Mouse (Mus musculus): ENCODE data around the gene Ets1. TPM values are rescaled to one million over a fixed set of nuclear protein-coding genes. Genes with fewer than 3 reads are reported as not detected.

Ets1 gene
- total RNA-seq (2017): 25.9 and 36.7 TPM in 2 replicates

- peak; percentile 70 to 85 for ATAC-seq (replicated peaks in 1 of 2; ENCODE audit: insufficient read depth in 1 of 2, low FRiP score in 2 of 2, low TSS enrichment in 1 of 2, low read depth in 1 of 2, poor library complexity in 2 of 2, severe bottlenecking in 2 of 2)
Measured at GRCm38 (mm10) chr9:32635627-32636385, at the start of gene Ets1. Gene Ets1 (plus strand): TSS chr9:32636221.

- ATAC-seq (replicated peaks in 1 of 2; ENCODE audit: insufficient read depth in 1 of 2, low FRiP score in 2 of 2, low TSS enrichment in 1 of 2, low read depth in 1 of 2, poor library complexity in 2 of 2, severe bottlenecking in 2 of 2): peak; percentile 70 to 73
Measured at GRCm38 (mm10) chr9:32589900-32590299, 46.1 kb upstream of the Ets1 start.

GRCm38 (mm10) chr9:32590571-32590970 is 45.5 kb upstream of the Ets1 start:
- ATAC-seq (replicated peaks in 1 of 2; ENCODE audit: insufficient read depth in 1 of 2, low FRiP score in 2 of 2, low TSS enrichment in 1 of 2, low read depth in 1 of 2, poor library complexity in 2 of 2, severe bottlenecking in 2 of 2): no peak

GRCm38 (mm10) chr9:32591732-32592582 is 44.1 kb upstream of the Ets1 start:
- ATAC-seq (replicated peaks in 1 of 2; ENCODE audit: insufficient read depth in 1 of 2, low FRiP score in 2 of 2, low TSS enrichment in 1 of 2, low read depth in 1 of 2, poor library complexity in 2 of 2, severe bottlenecking in 2 of 2): peak; percentile 85 to 89

- no peak for ATAC-seq (replicated peaks in 1 of 2; ENCODE audit: insufficient read depth in 1 of 2, low FRiP score in 2 of 2, low TSS enrichment in 1 of 2, low read depth in 1 of 2, poor library complexity in 2 of 2, severe bottlenecking in 2 of 2)
Measured at GRCm38 (mm10) chr9:32592583-32592890, 43.5 kb upstream of the Ets1 start.

GRCm38 (mm10) chr9:32593816-32594215 is 42.2 kb upstream of the Ets1 start:
- ATAC-seq (replicated peaks in 1 of 2; ENCODE audit: insufficient read depth in 1 of 2, low FRiP score in 2 of 2, low TSS enrichment in 1 of 2, low read depth in 1 of 2, poor library complexity in 2 of 2, severe bottlenecking in 2 of 2): no peak

GRCm38 (mm10) chr9:32594346-32594745 is 41.7 kb upstream of the Ets1 start:
- no peak for ATAC-seq (replicated peaks in 1 of 2; ENCODE audit: insufficient read depth in 1 of 2, low FRiP score in 2 of 2, low TSS enrichment in 1 of 2, low read depth in 1 of 2, poor library complexity in 2 of 2, severe bottlenecking in 2 of 2)

GRCm38 (mm10) chr9:32595076-32595820 is 40.8 kb upstream of the Ets1 start:
- ATAC-seq (replicated peaks in 1 of 2; ENCODE audit: insufficient read depth in 1 of 2, low FRiP score in 2 of 2, low TSS enrichment in 1 of 2, low read depth in 1 of 2, poor library complexity in 2 of 2, severe bottlenecking in 2 of 2): no peak

- ATAC-seq (replicated peaks in 1 of 2; ENCODE audit: insufficient read depth in 1 of 2, low FRiP score in 2 of 2, low TSS enrichment in 1 of 2, low read depth in 1 of 2, poor library complexity in 2 of 2, severe bottlenecking in 2 of 2): no peak
Measured at GRCm38 (mm10) chr9:32596366-32596765, 39.7 kb upstream of the Ets1 start.

- ATAC-seq (replicated peaks in 1 of 2; ENCODE audit: insufficient read depth in 1 of 2, low FRiP score in 2 of 2, low TSS enrichment in 1 of 2, low read depth in 1 of 2, poor library complexity in 2 of 2, severe bottlenecking in 2 of 2): no peak
Measured at GRCm38 (mm10) chr9:32601953-32602352, 34.1 kb upstream of the Ets1 start.

- no peak for ATAC-seq (replicated peaks in 1 of 2; ENCODE audit: insufficient read depth in 1 of 2, low FRiP score in 2 of 2, low TSS enrichment in 1 of 2, low read depth in 1 of 2, poor library complexity in 2 of 2, severe bottlenecking in 2 of 2)
Measured at GRCm38 (mm10) chr9:32603097-32603496, 32.9 kb upstream of the Ets1 start.

GRCm38 (mm10) chr9:32607218-32607617 is 28.8 kb upstream of the Ets1 start:
- peak; percentile 19 to 31; a peak in 2 of 4 replicates for ATAC-seq (replicated peaks in 1 of 2; ENCODE audit: insufficient read depth in 1 of 2, low FRiP score in 2 of 2, low TSS enrichment in 1 of 2, low read depth in 1 of 2, poor library complexity in 2 of 2, severe bottlenecking in 2 of 2)

GRCm38 (mm10) chr9:32608831-32609610 is 27.0 kb upstream of the Ets1 start:
- ATAC-seq (replicated peaks in 1 of 2; ENCODE audit: insufficient read depth in 1 of 2, low FRiP score in 2 of 2, low TSS enrichment in 1 of 2, low read depth in 1 of 2, poor library complexity in 2 of 2, severe bottlenecking in 2 of 2): no peak

GRCm38 (mm10) chr9:32610218-32610617 is 25.8 kb upstream of the Ets1 start:
- no peak for ATAC-seq (replicated peaks in 1 of 2; ENCODE audit: insufficient read depth in 1 of 2, low FRiP score in 2 of 2, low TSS enrichment in 1 of 2, low read depth in 1 of 2, poor library complexity in 2 of 2, severe bottlenecking in 2 of 2)

- no peak for ATAC-seq (replicated peaks in 1 of 2; ENCODE audit: insufficient read depth in 1 of 2, low FRiP score in 2 of 2, low TSS enrichment in 1 of 2, low read depth in 1 of 2, poor library complexity in 2 of 2, severe bottlenecking in 2 of 2)
Measured at GRCm38 (mm10) chr9:32610631-32611030, 25.4 kb upstream of the Ets1 start.

GRCm38 (mm10) chr9:32611340-32611739 is 24.7 kb upstream of the Ets1 start:
- ATAC-seq (replicated peaks in 1 of 2; ENCODE audit: insufficient read depth in 1 of 2, low FRiP score in 2 of 2, low TSS enrichment in 1 of 2, low read depth in 1 of 2, poor library complexity in 2 of 2, severe bottlenecking in 2 of 2): no peak

- no peak for ATAC-seq (replicated peaks in 1 of 2; ENCODE audit: insufficient read depth in 1 of 2, low FRiP score in 2 of 2, low TSS enrichment in 1 of 2, low read depth in 1 of 2, poor library complexity in 2 of 2, severe bottlenecking in 2 of 2)
Measured at GRCm38 (mm10) chr9:32612426-32612825, 23.6 kb upstream of the Ets1 start.

All from hematopoietic stem cell, adult 5-6 weeks (primary cell).